Mouse (Mus musculus): ENCODE results near the gene Zyg11b.

The Zyg11b gene

DNA sequence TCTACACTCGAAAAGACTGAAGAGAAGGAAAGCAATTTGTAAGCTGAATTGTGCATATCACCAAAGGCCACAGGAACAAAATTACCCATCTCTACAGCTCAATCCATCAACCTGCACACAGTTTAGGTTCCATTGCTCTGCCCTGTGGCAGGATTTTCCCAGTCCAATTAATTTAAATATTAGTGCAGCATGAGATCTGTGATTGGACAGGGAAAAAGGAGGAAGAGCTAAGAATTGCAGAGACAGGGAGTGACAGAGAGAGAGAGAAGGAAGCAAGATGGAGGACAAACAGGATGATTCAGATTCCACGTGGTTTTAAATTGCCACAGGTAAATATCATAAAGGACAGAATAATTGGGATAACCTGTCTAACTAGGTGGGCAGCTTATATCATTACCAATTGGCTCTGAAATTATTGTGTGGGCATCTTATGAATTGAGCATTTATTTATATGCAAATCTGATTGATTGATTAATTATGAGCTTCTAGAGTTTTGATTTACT, 108.0 kb downstream of the Zyg11b start:
- DNase-seq (ENCODE audit: low spot score): no peak

- DNase-seq (ENCODE audit: low spot score): no peak
Observed at GRCm38 (mm10) chr4:108182278-108182677, 118.6 kb downstream of the Zyg11b start.
